Mouse (Mus musculus): ENCODE measurements around the gene Med9. TPM values are rescaled to one million over a fixed set of nuclear protein-coding genes. Genes with fewer than 3 reads are reported as not detected.

The Med9 gene
- 41.0 and 45.2 TPM in 2 replicates for polyA plus RNA-seq (2015; fragmentation: Nextera tagmentation; extraction: Ambion mirVana)

DNA sequence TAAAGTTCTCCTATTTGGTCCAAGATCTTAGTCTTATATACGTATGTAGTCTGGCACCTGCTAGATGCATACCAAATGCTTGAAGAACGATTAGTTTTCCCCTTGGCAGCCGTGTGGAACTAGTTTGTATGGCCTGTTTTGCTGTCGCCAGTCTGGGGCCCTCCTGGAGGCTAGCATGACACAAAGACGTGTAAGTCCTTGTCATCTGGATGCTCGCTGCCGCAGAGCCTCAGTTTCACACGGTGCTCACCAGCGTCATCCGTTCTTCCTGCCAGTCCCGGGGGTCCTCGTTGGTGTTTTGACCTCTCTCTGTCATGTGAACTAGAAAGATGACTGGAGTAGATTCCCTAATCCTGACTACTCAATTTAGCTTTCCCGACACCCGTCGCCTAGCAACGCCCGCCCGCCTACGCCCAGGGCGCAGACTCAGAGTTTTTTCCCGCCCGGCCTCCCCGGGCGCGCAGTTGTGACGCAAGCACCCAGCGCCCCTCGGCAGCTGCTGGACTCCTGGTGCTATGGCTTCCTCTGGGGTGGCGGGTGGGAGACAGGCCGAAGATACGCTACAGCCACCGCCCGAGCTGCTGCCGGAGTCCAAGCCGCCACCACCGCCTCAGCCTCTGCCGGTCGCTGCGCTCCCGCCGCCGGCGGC, at the start of gene Med9:
Gene Med9, plus strand, starts transcription at position 455 of the 649 bp plus-strand sequence.
- WGBS: under 1% methylated on average over 43 of the region's 43 CpGs
- Histone ChIP-seq H3K9me3 (replicated peaks) (no peaks in the 10 kb centered on the region), H3K4me2 (peak within 1 kb of the TSS; percentile 83), H3K4me1 (peaks cover 22% of the 10 kb centered on the region), H3K27ac (replicated peaks) (peak within 1 kb of the TSS; percentile 86), H3K36me3 (no peaks in the 10 kb centered on the region), H3K4me3 (replicated peaks) (peak within 1 kb of the TSS; percentile 93), H3K27me3 (replicated peaks) (no peaks in the 10 kb centered on the region), H3K9ac (replicated peaks) (peak within 1 kb of the TSS; percentile 93)
- ATAC-seq (ENCODE audit: low FRiP score): peak; percentile 97

- H3K9ac ChIP-seq (replicated peaks): no peak overlapping the region
- H3K27me3 ChIP-seq (replicated peaks): no peaks in the 10 kb centered on the region
- H3K4me1 ChIP-seq: peaks cover 9% of the 10 kb centered on the region
- whole genome bisulfite sequencing: 38% methylated on average over 13 of the region's 13 CpGs
- H3K36me3 ChIP-seq: no peaks in the 10 kb centered on the region
- H3K27ac ChIP-seq (replicated peaks): peak overlapping the region; percentile 41; the same call in 1 of the 2 replicates
- H3K4me2 ChIP-seq: no peak overlapping the region
- no peak for ATAC-seq (ENCODE audit: low FRiP score)
- no peak overlapping the region for H3K4me3 ChIP-seq (replicated peaks)
- no peaks in the 10 kb centered on the region for H3K9me3 ChIP-seq (replicated peaks)
Measured at GRCm38 (mm10) chr11:59899711-59900685, 48.0 kb upstream of the Med9 start.

GRCm38 (mm10) chr11:59900995-59901394, 47.0 kb upstream of the Med9 start:
- H3K4me2 ChIP-seq: no peak overlapping the region
- no peaks in the 10 kb centered on the region for H3K27me3 ChIP-seq (replicated peaks)
- H3K9ac ChIP-seq (replicated peaks): no peak overlapping the region
- H3K36me3 ChIP-seq: no peaks in the 10 kb centered on the region
- no peak overlapping the region for H3K4me3 ChIP-seq (replicated peaks)
- peaks cover 9% of the 10 kb centered on the region for H3K4me1 ChIP-seq
- no peaks in the 10 kb centered on the region for H3K9me3 ChIP-seq (replicated peaks)
- no peak for ATAC-seq (ENCODE audit: low FRiP score)
- H3K27ac ChIP-seq (replicated peaks): no peak overlapping the region
- 93% methylated on average over 1 of the region's 1 CpGs for WGBS

GRCm38 (mm10) chr11:59902045-59902726, 45.8 kb upstream of the Med9 start:
- Histone ChIP-seq H3K9me3 (replicated peaks) (no peaks in the 10 kb centered on the region), H3K27ac (replicated peaks) (no peak overlapping the region; the same call in 1 of the 2 replicates), H3K9ac (replicated peaks) (no peak overlapping the region), H3K4me3 (replicated peaks) (no peak overlapping the region), H3K36me3 (no peaks in the 10 kb centered on the region), H3K4me2 (no peak overlapping the region), H3K4me1 (peaks cover 9% of the 10 kb centered on the region), H3K27me3 (replicated peaks) (no peaks in the 10 kb centered on the region)
- no peak for ATAC-seq (ENCODE audit: low FRiP score)
- 67% methylated on average over 8 of the region's 8 CpGs for WGBS

DNA sequence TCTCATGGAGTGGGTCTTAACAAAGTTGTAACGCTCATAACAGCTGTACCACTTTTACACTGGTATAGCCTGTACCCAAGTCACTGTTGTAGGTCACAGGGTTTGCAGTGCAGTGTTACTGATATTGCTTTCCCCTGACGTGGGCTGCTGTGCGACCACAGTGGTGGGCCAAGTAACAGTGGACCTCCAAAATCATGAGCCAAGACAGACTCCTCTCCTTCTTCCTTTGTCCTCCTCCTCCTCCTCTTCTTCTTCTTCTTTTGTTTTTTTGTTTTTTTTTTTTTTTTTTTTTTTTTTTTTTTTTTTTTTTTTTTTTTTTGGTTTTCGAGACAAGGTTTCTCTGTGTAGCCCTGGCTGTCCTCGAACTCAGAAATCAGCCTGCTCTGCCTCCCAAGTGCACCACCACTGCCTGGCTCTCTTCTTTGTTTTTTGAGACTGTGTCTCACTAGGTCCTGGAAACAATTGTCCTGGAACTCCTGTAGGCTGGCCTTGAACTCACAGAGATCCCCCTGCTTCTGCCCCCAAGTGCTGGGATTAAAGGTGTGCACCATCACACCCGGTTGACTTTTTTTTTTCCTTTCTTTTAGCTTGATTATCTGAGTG, 41.4 kb upstream of the Med9 start:
- no peaks in the 10 kb centered on the region for H3K27me3 ChIP-seq (replicated peaks)
- H3K4me1 ChIP-seq: no peaks in the 10 kb centered on the region
- no peak overlapping the region for H3K4me2 ChIP-seq
- H3K4me3 ChIP-seq (replicated peaks): no peak overlapping the region
- H3K36me3 ChIP-seq: no peaks in the 10 kb centered on the region
- WGBS: 92% methylated on average over 6 of the region's 6 CpGs
- H3K9ac ChIP-seq (replicated peaks): no peak overlapping the region
- no peak for ATAC-seq (ENCODE audit: low FRiP score)
- no peak overlapping the region for H3K27ac ChIP-seq (replicated peaks)
- H3K9me3 ChIP-seq (replicated peaks): no peaks in the 10 kb centered on the region

GRCm38 (mm10) chr11:59908446-59908845, 39.6 kb upstream of the Med9 start:
- no peak for ATAC-seq (ENCODE audit: low FRiP score)
- Histone ChIP-seq H3K4me2 (no peak overlapping the region), H3K9me3 (replicated peaks) (no peaks in the 10 kb centered on the region), H3K9ac (replicated peaks) (no peak overlapping the region), H3K4me1 (no peaks in the 10 kb centered on the region), H3K36me3 (no peaks in the 10 kb centered on the region), H3K27ac (replicated peaks) (no peak overlapping the region), H3K4me3 (replicated peaks) (no peak overlapping the region), H3K27me3 (replicated peaks) (no peaks in the 10 kb centered on the region)
- WGBS: 70% methylated on average over 3 of the region's 3 CpGs

GRCm38 (mm10) chr11:59910586-59910985, 37.4 kb upstream of the Med9 start:
- no peak for ATAC-seq (ENCODE audit: low FRiP score)
- H3K4me1 ChIP-seq: no peaks in the 10 kb centered on the region

GRCm38 (mm10) chr11:59911523-59911922, 36.5 kb upstream of the Med9 start:
- H3K27me3 ChIP-seq (replicated peaks): no peaks in the 10 kb centered on the region
- no peak overlapping the region for H3K27ac ChIP-seq (replicated peaks)
- no peak for ATAC-seq (ENCODE audit: low FRiP score)
- no peak overlapping the region for H3K9ac ChIP-seq (replicated peaks)
- no peaks in the 10 kb centered on the region for H3K36me3 ChIP-seq
- 85% methylated on average over 1 of the region's 1 CpGs for WGBS
- no peaks in the 10 kb centered on the region for H3K4me1 ChIP-seq
- H3K4me3 ChIP-seq (replicated peaks): no peak overlapping the region
- no peaks in the 10 kb centered on the region for H3K9me3 ChIP-seq (replicated peaks)
- no peak overlapping the region for H3K4me2 ChIP-seq

More at GRCm38 (mm10) chr11:59910586-59910985, 37.4 kb upstream of the Med9 start:
- Histone ChIP-seq H3K27me3 (replicated peaks) (no peaks in the 10 kb centered on the region), H3K36me3 (no peaks in the 10 kb centered on the region), H3K4me3 (replicated peaks) (no peak overlapping the region), H3K9me3 (replicated peaks) (no peaks in the 10 kb centered on the region), H3K9ac (replicated peaks) (no peak overlapping the region), H3K27ac (replicated peaks) (no peak overlapping the region), H3K4me2 (no peak overlapping the region)

DNA sequence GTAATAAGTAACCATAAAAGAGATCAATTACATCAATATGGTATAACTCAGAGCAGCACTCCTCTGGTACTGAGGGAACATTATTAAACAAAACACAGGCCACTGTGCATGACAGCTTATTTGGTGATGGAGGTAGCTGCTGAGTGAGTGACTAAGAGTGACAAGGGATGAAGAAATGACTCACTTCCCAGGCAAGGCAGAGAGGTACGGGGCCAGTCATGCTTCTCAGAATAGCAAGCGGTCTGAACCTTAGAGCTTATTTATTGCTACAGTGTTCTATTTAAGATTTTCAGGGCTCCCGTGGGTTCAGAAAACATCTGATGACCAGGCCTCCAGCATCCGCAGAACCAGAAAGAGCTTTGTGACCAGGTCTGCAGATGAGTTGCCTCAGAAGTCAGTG, 34.3 kb upstream of the Med9 start:
- ATAC-seq (ENCODE audit: low FRiP score): no peak
- Histone ChIP-seq H3K9me3 (replicated peaks) (no peaks in the 10 kb centered on the region), H3K4me2 (no peak overlapping the region), H3K36me3 (no peaks in the 10 kb centered on the region), H3K4me3 (replicated peaks) (no peak overlapping the region), H3K27me3 (replicated peaks) (no peaks in the 10 kb centered on the region), H3K4me1 (no peaks in the 10 kb centered on the region), H3K9ac (replicated peaks) (no peak overlapping the region), H3K27ac (replicated peaks) (no peak overlapping the region)
- WGBS: 86% methylated on average over 4 of the region's 4 CpGs

- 64% methylated on average over 4 of the region's 4 CpGs for WGBS
- Histone ChIP-seq H3K27me3 (replicated peaks) (no peaks in the 10 kb centered on the region), H3K4me2 (no peak overlapping the region), H3K9ac (replicated peaks) (no peak overlapping the region), H3K36me3 (no peaks in the 10 kb centered on the region), H3K4me1 (no peaks in the 10 kb centered on the region), H3K9me3 (replicated peaks) (no peaks in the 10 kb centered on the region), H3K4me3 (replicated peaks) (no peak overlapping the region), H3K27ac (replicated peaks) (no peak overlapping the region)
- no peak for ATAC-seq (ENCODE audit: low FRiP score)
Measured at GRCm38 (mm10) chr11:59918014-59918413, 30.0 kb upstream of the Med9 start.

GRCm38 (mm10) chr11:59919401-59919800, 28.6 kb upstream of the Med9 start:
- H3K27ac ChIP-seq (replicated peaks): no peak overlapping the region
- H3K4me3 ChIP-seq (replicated peaks): no peak overlapping the region
- no peak overlapping the region for H3K4me2 ChIP-seq
- ATAC-seq (ENCODE audit: low FRiP score): no peak
- no peaks in the 10 kb centered on the region for H3K9me3 ChIP-seq (replicated peaks)
- H3K27me3 ChIP-seq (replicated peaks): no peaks in the 10 kb centered on the region
- no peak overlapping the region for H3K9ac ChIP-seq (replicated peaks)
- H3K36me3 ChIP-seq: no peaks in the 10 kb centered on the region
- H3K4me1 ChIP-seq: no peaks in the 10 kb centered on the region
- WGBS: 80% methylated on average over 3 of the region's 3 CpGs
